Mouse (Mus musculus) macrophage (primary cell): ENCODE data around the gene Bcam. TPM values are rescaled to one million over a fixed set of nuclear protein-coding genes. Genes with fewer than 3 reads are reported as not detected.

Experiments
- H3K27ac ChIP-seq: fragments of 350-480 bp; formaldehyde crosslinking; 2 replicates; pipeline ENCODE4 v1.9.0; 2021
- H3K36me3 ChIP-seq: fragments of 350-480 bp; formaldehyde crosslinking; 2 replicates; pipeline ENCODE4 v1.9.0; 2021; ENCODE audit errors: inconsistent target
- H3K4me3 ChIP-seq: fragments of 350-480 bp; formaldehyde crosslinking; 2 replicates; pipeline ENCODE4 v1.9.0; 2021; ENCODE audit errors: inconsistent target
- H3K79me2 ChIP-seq: fragments of 350-480 bp; formaldehyde crosslinking; 2 replicates; pipeline ENCODE4 v1.9.0; 2021; ENCODE audit errors: inconsistent target
- whole genome bisulfite sequencing: methylation state at CpG from one replicate; pipeline ENCODE4 v1.1.7; 2026; ENCODE audit warnings: inconsistent platforms; ENCODE audit not compliant: missing documents; 5-methylcytosine and 5-hydroxymethylcytosine counted together
- polyA plus RNA-seq: library from polyadenylated mRNA; stranded (reverse); fragments of 250-400 nt; gene quantifications from 3 replicates; pipeline ENCODE4 v1.2.4, GENCODE M21; 2018; ENCODE audit warnings: inconsistent platforms

Gene Bcam
- polyA plus RNA-seq, 1 experiment from 2014 or later, result 0.14 TPM

DNA sequence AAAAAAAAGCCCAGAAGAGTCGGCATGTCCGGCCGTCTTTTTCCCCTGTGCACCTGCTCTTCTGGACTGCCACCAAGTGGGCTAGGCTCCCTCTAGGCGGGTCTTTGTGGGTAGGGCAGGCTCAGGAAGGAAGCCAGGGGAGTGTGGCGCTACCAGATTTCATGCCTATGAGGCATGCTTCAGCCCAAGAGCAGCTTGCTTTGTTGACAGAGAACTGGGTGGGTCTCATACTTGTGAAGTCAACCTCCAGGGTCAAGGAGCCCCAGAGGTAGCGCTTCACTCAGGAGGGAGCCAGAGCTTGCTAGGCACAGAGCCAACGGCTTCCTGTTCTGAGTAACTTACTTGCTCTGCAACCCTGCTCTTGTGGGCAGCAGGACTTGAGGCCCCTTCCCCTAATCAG, 17.2 kb downstream of the Bcam start:
- WGBS, result 17% methylated on average over 7 of the region's 7 CpGs
- no peak overlapping the region for H3K27ac ChIP-seq
- no peak overlapping the region for H3K4me3 ChIP-seq
- H3K79me2 ChIP-seq, result no peaks in the 10 kb centered on the region
- H3K36me3 ChIP-seq, result no peaks in the 10 kb centered on the region

GRCm38 (mm10) chr7:19752652-19753051, 18.2 kb downstream of the Bcam start:
- Histone ChIP-seq H3K4me3 (no peak overlapping the region), H3K27ac (no peak overlapping the region), H3K79me2 (no peaks in the 10 kb centered on the region), H3K36me3 (no peaks in the 10 kb centered on the region)
- 84% methylated on average over 8 of the region's 8 CpGs for WGBS

- Histone ChIP-seq H3K4me3 (no peak overlapping the region), H3K36me3 (no peaks in the 10 kb centered on the region)
Measured at GRCm38 (mm10) chr7:19751070-19751383, 19.8 kb downstream of the Bcam start.

GRCm38 (mm10) chr7:19750217-19751069, 20.4 kb downstream of the Bcam start, which contains the start of gene Nectin2:
Gene Nectin2 (minus strand): TSS chr7:19750483.
- WGBS, result 31% methylated on average over 17 of the region's 19 CpGs
- peak within 1 kb of the TSS; percentile 44 for H3K4me3 ChIP-seq
- no peaks in the 10 kb centered on the region for H3K36me3 ChIP-seq
- peak within 1 kb of the TSS; percentile 28; the same call in 1 of the 2 replicates for H3K27ac ChIP-seq
- no peaks in the 10 kb centered on the region for H3K79me2 ChIP-seq

More at GRCm38 (mm10) chr7:19751070-19751383, 19.8 kb downstream of the Bcam start:
- no peaks in the 10 kb centered on the region for H3K79me2 ChIP-seq
- no peak overlapping the region for H3K27ac ChIP-seq
- WGBS, result 28% methylated on average over 4 of the region's 4 CpGs

GRCm38 (mm10) chr7:19749389-19750216, 21.2 kb downstream of the Bcam start:
- Histone ChIP-seq H3K36me3 (no peaks in the 10 kb centered on the region), H3K4me3 (peak overlapping the region; percentile 44), H3K79me2 (no peaks in the 10 kb centered on the region), H3K27ac (no peak overlapping the region)
- WGBS, result under 1% methylated on average over 45 of the region's 46 CpGs

DNA sequence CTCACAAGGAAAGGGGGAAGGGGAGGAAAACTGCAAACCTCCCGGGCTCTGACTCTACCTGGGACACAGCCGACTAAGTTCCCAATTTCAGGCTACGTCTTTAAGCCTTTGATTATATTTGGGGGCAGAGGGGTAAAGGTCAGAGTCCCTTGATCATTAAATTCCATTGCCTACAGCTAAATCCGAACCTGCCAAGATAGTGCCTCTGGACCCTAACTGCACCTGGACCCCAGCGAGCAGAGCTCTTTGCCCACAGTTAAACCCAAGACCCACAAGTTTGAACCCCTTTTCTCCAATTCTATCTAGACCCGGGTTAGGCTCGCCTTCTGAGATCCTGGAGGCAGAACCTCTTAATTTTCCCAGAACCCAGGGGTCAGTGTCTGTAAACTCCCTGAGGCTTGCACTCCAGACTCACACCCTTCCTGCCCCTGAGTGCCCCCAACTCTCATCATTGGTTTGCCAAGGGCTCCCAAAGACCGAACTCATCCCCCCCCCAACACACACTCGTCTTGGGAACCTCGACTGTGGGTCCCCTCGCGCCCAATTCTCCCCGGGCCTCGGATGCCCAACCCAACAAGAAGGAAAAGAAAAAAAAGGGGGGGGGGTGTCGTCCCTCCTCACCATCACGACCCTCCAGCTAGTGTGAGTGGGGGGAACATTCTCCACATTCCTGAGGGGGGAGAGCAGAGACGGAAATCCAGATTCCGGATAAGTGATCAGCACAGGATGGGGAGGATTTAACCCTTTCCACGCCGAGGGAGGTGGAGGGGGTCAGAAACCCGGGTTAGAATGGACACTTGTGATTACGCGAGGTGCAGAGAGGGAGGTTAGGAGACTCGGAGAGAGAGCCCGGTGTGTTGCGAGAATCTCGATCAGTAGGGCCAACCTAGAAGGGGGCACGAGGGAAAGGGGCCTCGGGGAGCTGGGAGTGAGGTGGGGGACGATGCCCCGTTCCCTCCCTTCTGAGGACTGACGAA, 22.3 kb downstream of the Bcam start:
- Histone ChIP-seq H3K36me3 (no peaks in the 10 kb centered on the region), H3K4me3 (peak overlapping the region; percentile 44), H3K79me2 (no peaks in the 10 kb centered on the region), H3K27ac (no peak overlapping the region)
- whole genome bisulfite sequencing, result 17% methylated on average over 31 of the region's 32 CpGs

- no peak overlapping the region for H3K4me3 ChIP-seq
- H3K79me2 ChIP-seq, result no peaks in the 10 kb centered on the region
- no peak overlapping the region for H3K27ac ChIP-seq
- 61% methylated on average over 21 of the region's 25 CpGs for WGBS
- H3K36me3 ChIP-seq, result no peaks in the 10 kb centered on the region
Measured at GRCm38 (mm10) chr7:19747420-19748218, 23.2 kb downstream of the Bcam start.

- no peak overlapping the region for H3K4me3 ChIP-seq
- no peak overlapping the region for H3K27ac ChIP-seq
- no peaks in the 10 kb centered on the region for H3K36me3 ChIP-seq
Measured at GRCm38 (mm10) chr7:19746426-19747201, 24.2 kb downstream of the Bcam start.

DNA sequence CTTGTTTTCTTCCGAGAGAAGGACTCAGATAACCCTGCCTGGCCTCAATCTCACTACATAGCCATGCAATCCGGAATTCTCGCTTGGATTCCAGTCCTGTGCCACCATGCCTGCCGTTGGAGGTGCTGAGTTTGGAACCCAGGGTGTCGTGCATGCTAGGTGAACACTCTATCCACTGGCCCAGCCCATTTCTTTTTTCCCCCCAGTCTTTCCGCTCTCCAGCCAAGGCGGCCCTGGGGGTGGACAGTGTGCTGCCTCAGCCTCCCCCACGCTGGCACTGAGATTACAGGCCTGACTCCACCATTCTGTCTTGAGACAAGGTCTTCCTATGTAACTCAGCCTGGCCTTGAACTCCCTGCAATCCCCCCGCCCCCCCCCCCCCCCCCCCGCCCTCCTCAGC, 24.8 kb downstream of the Bcam start:
- H3K27ac ChIP-seq, result no peak overlapping the region
- 97% methylated on average over 8 of the region's 10 CpGs for WGBS
- no peak overlapping the region for H3K4me3 ChIP-seq
- H3K36me3 ChIP-seq, result no peaks in the 10 kb centered on the region
- no peaks in the 10 kb centered on the region for H3K79me2 ChIP-seq

More at GRCm38 (mm10) chr7:19746426-19747201, 24.2 kb downstream of the Bcam start:
- no peaks in the 10 kb centered on the region for H3K79me2 ChIP-seq
- WGBS, result 81% methylated on average over 5 of the region's 6 CpGs

GRCm38 (mm10) chr7:19744590-19745385, 26.0 kb downstream of the Bcam start:
- WGBS, result 33% methylated on average over 14 of the region's 14 CpGs
- Histone ChIP-seq H3K4me3 (no peak overlapping the region), H3K36me3 (no peaks in the 10 kb centered on the region), H3K79me2 (no peaks in the 10 kb centered on the region), H3K27ac (no peak overlapping the region)

GRCm38 (mm10) chr7:19743791-19744190, 27.0 kb downstream of the Bcam start:
- no peak overlapping the region for H3K4me3 ChIP-seq
- no peak overlapping the region for H3K27ac ChIP-seq
- H3K79me2 ChIP-seq, result no peaks in the 10 kb centered on the region
- H3K36me3 ChIP-seq, result no peaks in the 10 kb centered on the region
- 92% methylated on average over 6 of the region's 6 CpGs for WGBS

- H3K27ac ChIP-seq, result no peak overlapping the region
- no peak overlapping the region for H3K4me3 ChIP-seq
- H3K79me2 ChIP-seq, result no peaks in the 10 kb centered on the region
- H3K36me3 ChIP-seq, result no peaks in the 10 kb centered on the region
- 90% methylated on average over 5 of the region's 5 CpGs for WGBS
Measured at GRCm38 (mm10) chr7:19742468-19742867, 28.3 kb downstream of the Bcam start.
